Mouse (Mus musculus): ENCODE data around the gene Hydin. TPM values are rescaled to one million over a fixed set of nuclear protein-coding genes. Genes with fewer than 3 reads are reported as not detected.
A peak's percentile ranks its signal among the peaks of the same experiment; 100 is the strongest.

Hydin gene
- polyA plus RNA-seq, 1 experiment from 2014 or later: 0.12 TPM

GRCm38 (mm10) chr8:110404516-110404915 is 137.7 kb downstream of the Hydin start:
- DNase-seq (peak; percentile 14), ATAC-seq (ENCODE audit: insufficient read depth) (no peak)
- Histone ChIP-seq H3K4me1 (ENCODE audit: insufficient read depth) (no peaks in the 10 kb centered on the region), H3K36me3 (ENCODE audit: insufficient read depth) (no peaks in the 10 kb centered on the region), H3K4me2 (no peak overlapping the region), H3K9me3 (ENCODE audit: low read depth, low read length) (no peaks in the 10 kb centered on the region), H3K27me3 (ENCODE audit: insufficient read depth, low read length) (no peaks in the 10 kb centered on the region), H3K9ac (no peak overlapping the region), H3K27ac (ENCODE audit: low read depth) (no peak overlapping the region), H3K4me3 (ENCODE audit: low read depth, low read length) (no peak overlapping the region)
- 60% methylated on average over 3 of the region's 3 CpGs for WGBS
- TF ChIP-seq CTCF (IDR thresholded peaks at IDR 0.05; ENCODE audit: low read depth): no peak

- Histone ChIP-seq H3K4me2 (no peak overlapping the region), H3K9ac (no peak overlapping the region), H3K9me3 (ENCODE audit: low read depth, low read length) (no peaks in the 10 kb centered on the region), H3K27ac (ENCODE audit: low read depth) (no peak overlapping the region), H3K4me1 (ENCODE audit: insufficient read depth) (no peaks in the 10 kb centered on the region), H3K4me3 (ENCODE audit: low read depth, low read length) (no peak overlapping the region), H3K27me3 (ENCODE audit: insufficient read depth, low read length) (no peaks in the 10 kb centered on the region), H3K36me3 (ENCODE audit: insufficient read depth) (no peaks in the 10 kb centered on the region)
- no peak for TF ChIP-seq CTCF (IDR thresholded peaks at IDR 0.05; ENCODE audit: low read depth)
- no peak for ATAC-seq (ENCODE audit: insufficient read depth)
- DNase-seq: no peak
- 83% methylated on average over 4 of the region's 4 CpGs for WGBS
These were observed 148.3 kb downstream of the Hydin start for GRCm38 (mm10) chr8:110415121-110415520.

GRCm38 (mm10) chr8:110416931-110417330 is 150.2 kb downstream of the Hydin start:
- no peak for TF ChIP-seq CTCF (IDR thresholded peaks at IDR 0.05; ENCODE audit: low read depth)
- Histone ChIP-seq H3K27me3 (ENCODE audit: insufficient read depth, low read length) (no peaks in the 10 kb centered on the region), H3K4me3 (ENCODE audit: low read depth, low read length) (no peak overlapping the region), H3K27ac (ENCODE audit: low read depth) (no peak overlapping the region), H3K4me2 (no peak overlapping the region), H3K9me3 (ENCODE audit: low read depth, low read length) (no peaks in the 10 kb centered on the region), H3K4me1 (ENCODE audit: insufficient read depth) (no peaks in the 10 kb centered on the region), H3K9ac (no peak overlapping the region), H3K36me3 (ENCODE audit: insufficient read depth) (no peaks in the 10 kb centered on the region)
- ATAC-seq (ENCODE audit: insufficient read depth) (no peak), DNase-seq (no peak)
- 74% methylated on average over 3 of the region's 3 CpGs for WGBS

DNA sequence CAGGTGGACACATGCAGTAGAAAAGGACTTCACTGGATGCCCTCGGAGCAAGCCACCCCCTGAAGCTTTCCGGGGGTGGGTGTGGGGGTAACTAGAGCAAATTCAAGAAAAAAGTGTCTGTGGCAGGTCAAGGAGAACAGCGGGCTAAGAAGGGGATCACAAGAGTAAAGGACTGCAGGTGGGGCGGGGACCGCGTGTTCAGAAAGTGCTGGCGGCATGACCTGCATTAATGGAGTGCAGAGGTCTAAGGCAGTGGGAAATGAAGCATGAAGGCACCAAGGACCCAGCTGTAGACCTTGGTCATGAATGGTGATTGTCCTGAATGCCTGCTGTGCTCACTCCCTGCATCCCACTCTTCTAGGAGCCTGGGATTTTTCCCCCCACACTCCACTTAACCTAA is 151.0 kb downstream of the Hydin start:
- no peak for TF ChIP-seq CTCF (IDR thresholded peaks at IDR 0.05; ENCODE audit: low read depth)
- H3K27me3 ChIP-seq (ENCODE audit: insufficient read depth, low read length): no peaks in the 10 kb centered on the region
- no peak overlapping the region for H3K4me3 ChIP-seq (ENCODE audit: low read depth, low read length)
- no peak for DNase-seq
- H3K27ac ChIP-seq (ENCODE audit: low read depth): no peak overlapping the region
- no peak overlapping the region for H3K4me2 ChIP-seq
- ATAC-seq (ENCODE audit: insufficient read depth): no peak
- H3K4me1 ChIP-seq (ENCODE audit: insufficient read depth): no peaks in the 10 kb centered on the region
- no peak overlapping the region for H3K9ac ChIP-seq
- WGBS: 90% methylated on average over 7 of the region's 7 CpGs
- no peaks in the 10 kb centered on the region for H3K36me3 ChIP-seq (ENCODE audit: insufficient read depth)
- H3K9me3 ChIP-seq (ENCODE audit: low read depth, low read length): no peaks in the 10 kb centered on the region

- no peak overlapping the region for H3K27ac ChIP-seq (ENCODE audit: low read depth)
- no peaks in the 10 kb centered on the region for H3K27me3 ChIP-seq (ENCODE audit: insufficient read depth, low read length)
- no peak overlapping the region for H3K4me3 ChIP-seq (ENCODE audit: low read depth, low read length)
- DNase-seq (peak; percentile 45), ATAC-seq (ENCODE audit: insufficient read depth) (no peak)
- H3K4me2 ChIP-seq: no peak overlapping the region
- no peak for TF ChIP-seq CTCF (IDR thresholded peaks at IDR 0.05; ENCODE audit: low read depth)
- no peaks in the 10 kb centered on the region for H3K9me3 ChIP-seq (ENCODE audit: low read depth, low read length)
- H3K9ac ChIP-seq: no peak overlapping the region
- no peaks in the 10 kb centered on the region for H3K4me1 ChIP-seq (ENCODE audit: insufficient read depth)
- WGBS: 50% methylated on average over 5 of the region's 5 CpGs
- H3K36me3 ChIP-seq (ENCODE audit: insufficient read depth): no peaks in the 10 kb centered on the region
These were observed 152.9 kb downstream of the Hydin start for GRCm38 (mm10) chr8:110419711-110420110.

- TF ChIP-seq CTCF (IDR thresholded peaks at IDR 0.05; ENCODE audit: low read depth): no peak
- Histone ChIP-seq H3K36me3 (ENCODE audit: insufficient read depth) (no peaks in the 10 kb centered on the region), H3K4me1 (ENCODE audit: insufficient read depth) (no peaks in the 10 kb centered on the region), H3K27ac (ENCODE audit: low read depth) (no peak overlapping the region), H3K4me2 (no peak overlapping the region), H3K27me3 (ENCODE audit: insufficient read depth, low read length) (no peaks in the 10 kb centered on the region), H3K9me3 (ENCODE audit: low read depth, low read length) (no peaks in the 10 kb centered on the region), H3K4me3 (ENCODE audit: low read depth, low read length) (no peak overlapping the region), H3K9ac (no peak overlapping the region)
- DNase-seq: no peak
- WGBS: 86% methylated on average over 3 of the region's 3 CpGs
- ATAC-seq (ENCODE audit: insufficient read depth): no peak
These were observed 153.4 kb downstream of the Hydin start for GRCm38 (mm10) chr8:110420221-110420620.

DNA sequence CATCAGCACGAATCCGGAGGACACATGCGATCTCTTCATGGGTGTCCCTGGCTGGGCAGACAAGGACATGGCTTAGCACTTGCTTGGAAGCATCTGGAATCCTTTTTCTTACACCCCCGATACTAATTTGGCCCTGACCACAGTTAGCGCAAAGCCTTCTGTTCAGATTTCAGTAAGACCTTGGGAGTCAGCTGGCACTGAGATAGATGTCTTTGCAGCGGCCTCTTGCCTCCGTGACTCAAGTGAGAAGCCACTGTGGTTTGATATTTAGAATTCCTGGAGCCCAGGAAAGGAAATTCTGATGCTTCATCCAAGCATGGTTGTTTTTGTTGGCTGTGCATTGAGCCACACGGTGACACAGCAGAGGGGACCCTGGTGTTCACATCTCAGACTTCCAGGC is 157.4 kb downstream of the Hydin start:
- H3K27ac ChIP-seq (ENCODE audit: low read depth): no peak overlapping the region
- no peak overlapping the region for H3K4me2 ChIP-seq
- H3K27me3 ChIP-seq (ENCODE audit: insufficient read depth, low read length): no peaks in the 10 kb centered on the region
- no peaks in the 10 kb centered on the region for H3K9me3 ChIP-seq (ENCODE audit: low read depth, low read length)
- no peak overlapping the region for H3K9ac ChIP-seq
- no peaks in the 10 kb centered on the region for H3K36me3 ChIP-seq (ENCODE audit: insufficient read depth)
- no peak overlapping the region for H3K4me3 ChIP-seq (ENCODE audit: low read depth, low read length)
- DNase-seq (no peak), ATAC-seq (ENCODE audit: insufficient read depth) (no peak)
- H3K4me1 ChIP-seq (ENCODE audit: insufficient read depth): no peaks in the 10 kb centered on the region
- TF ChIP-seq CTCF (IDR thresholded peaks at IDR 0.05; ENCODE audit: low read depth): no peak
- 75% methylated on average over 8 of the region's 8 CpGs for WGBS

DNA sequence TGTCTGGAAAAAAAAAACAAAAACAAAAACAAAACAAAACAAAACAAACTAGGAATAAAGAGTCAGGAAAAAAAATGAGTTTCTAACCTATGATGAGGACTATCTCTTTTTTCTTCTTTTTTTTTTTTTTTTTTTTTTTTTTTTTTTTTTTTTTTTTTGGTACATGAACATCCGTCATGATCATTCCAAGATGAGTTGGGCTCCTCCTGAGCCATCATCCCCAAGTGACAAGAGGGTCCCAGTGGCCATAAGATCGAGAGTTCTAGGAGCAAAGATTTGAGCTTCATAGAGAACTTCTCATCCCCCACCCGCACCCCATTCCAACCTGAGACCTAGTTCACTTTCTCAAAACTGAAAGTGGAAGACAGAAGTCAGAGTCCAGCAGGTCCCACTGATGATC is 164.6 kb downstream of the Hydin start:
- Histone ChIP-seq H3K27ac (ENCODE audit: low read depth) (no peak overlapping the region), H3K27me3 (ENCODE audit: insufficient read depth, low read length) (no peaks in the 10 kb centered on the region), H3K4me1 (ENCODE audit: insufficient read depth) (no peaks in the 10 kb centered on the region), H3K9me3 (ENCODE audit: low read depth, low read length) (no peaks in the 10 kb centered on the region), H3K4me2 (no peak overlapping the region), H3K4me3 (ENCODE audit: low read depth, low read length) (no peak overlapping the region), H3K9ac (no peak overlapping the region), H3K36me3 (ENCODE audit: insufficient read depth) (no peaks in the 10 kb centered on the region)
- DNase-seq (no peak), ATAC-seq (ENCODE audit: insufficient read depth) (no peak)
- WGBS: 82% methylated on average over 3 of the region's 3 CpGs
- TF ChIP-seq CTCF (IDR thresholded peaks at IDR 0.05; ENCODE audit: low read depth): no peak
